Mouse (Mus musculus) liver, adult 2 months (tissue): ENCODE results near the gene Fam193b.

Source experiments
- CTCF ChIP-seq: fragments of 200-500 bp; IDR thresholded peaks from 2 replicates; pipeline ENCODE4 v1.5.1; 2011; ENCODE audit warnings: low read depth, low read length, control low read depth
- POLR2A ChIP-seq: fragments of 200-500 bp; IDR thresholded peaks from 2 replicates; pipeline ENCODE4 v1.6.1; 2011; ENCODE audit warnings: low read length, control low read depth; ENCODE audit not compliant: insufficient read depth; ENCODE audit errors: extremely low read depth

GRCm38 (mm10) chr13:55502405-55502804 lies 68.5 kb downstream of the Fam193b start:
- TF ChIP-seq CTCF, result no peak
- no peak for TF ChIP-seq POLR2A
